Mouse (Mus musculus) ovary, adult 18-20 months (tissue): ENCODE data around the gene Mgat1.
"Not testable (repeated sequence)": the region's sequence is repeated elsewhere in the genome, so short reads cannot be mapped to it uniquely, and the experiment has no call there.

Experiments
- DNase-seq: peaks from one replicate; pipeline ENCODE4 v3.0.0; 2022; ENCODE audit warnings: low spot score, mixed read lengths

The Mgat1 gene

DNA sequence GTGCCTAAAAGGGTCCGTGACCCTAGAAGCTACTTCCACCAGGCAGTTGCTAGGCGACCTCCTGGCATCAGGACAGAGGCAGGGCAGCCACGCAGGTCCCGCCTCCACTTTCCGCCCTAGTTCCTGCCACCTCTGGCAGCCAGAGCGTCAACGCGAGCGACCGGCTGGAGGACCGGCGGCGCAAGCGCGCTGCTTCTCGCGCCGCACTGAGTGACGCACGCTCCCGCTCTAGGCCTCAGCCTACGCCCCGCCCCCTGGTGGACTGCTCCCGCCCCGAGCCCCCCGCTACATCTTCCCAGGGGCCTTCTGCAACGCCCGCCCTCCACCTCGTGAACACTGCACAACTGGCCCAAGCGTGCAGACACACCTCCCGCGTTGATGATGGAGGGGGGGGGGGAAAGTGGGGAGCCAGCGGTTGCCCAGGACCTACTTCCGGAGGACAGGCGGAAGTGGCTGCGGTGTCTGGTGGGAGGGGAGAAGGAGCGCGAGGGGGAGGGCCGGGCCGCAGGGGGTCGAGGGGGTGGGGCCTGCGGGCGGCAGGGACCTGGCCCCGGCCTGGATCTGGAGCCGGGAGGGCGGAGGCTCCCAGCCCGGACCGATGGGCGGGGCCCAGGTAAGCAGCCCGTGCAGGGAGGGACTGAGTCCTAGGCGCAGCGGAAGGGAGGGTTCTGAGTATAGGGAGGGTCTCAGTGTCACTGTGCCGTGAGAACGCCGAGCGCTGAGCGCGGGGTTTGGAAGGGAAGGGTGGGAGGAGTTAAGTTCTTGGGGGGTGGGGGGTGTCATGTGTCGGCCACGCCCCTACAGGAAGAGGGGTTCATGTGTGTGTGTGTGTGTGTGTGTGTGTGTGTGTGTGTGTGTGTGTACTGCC lies at the start of gene Mgat1:
TSS of gene Mgat1 (plus strand) at position 465 of the 868 bp plus-strand sequence.
- peak; percentile 93 for DNase-seq

DNA sequence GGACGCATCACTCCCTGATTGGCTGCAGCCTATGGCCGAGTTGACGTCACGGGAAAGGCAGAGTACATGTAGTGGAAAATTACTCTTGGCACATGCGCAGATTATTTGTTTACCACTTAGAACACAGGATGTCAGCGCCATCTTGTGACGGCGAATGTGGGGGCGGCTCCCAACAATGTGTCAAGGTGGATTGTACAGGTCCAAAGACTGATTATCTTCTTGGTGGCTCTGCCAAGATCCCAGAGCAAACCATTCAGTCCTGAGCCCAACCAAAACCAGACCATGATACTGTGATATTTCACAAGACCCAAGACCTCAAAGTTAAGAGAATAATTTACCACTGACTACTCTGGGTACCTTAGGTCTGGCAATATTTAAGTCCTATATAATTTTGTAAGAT lies 49.2 kb upstream of the Mgat1 start:
- not testable (repeated sequence) for DNase-seq

DNA sequence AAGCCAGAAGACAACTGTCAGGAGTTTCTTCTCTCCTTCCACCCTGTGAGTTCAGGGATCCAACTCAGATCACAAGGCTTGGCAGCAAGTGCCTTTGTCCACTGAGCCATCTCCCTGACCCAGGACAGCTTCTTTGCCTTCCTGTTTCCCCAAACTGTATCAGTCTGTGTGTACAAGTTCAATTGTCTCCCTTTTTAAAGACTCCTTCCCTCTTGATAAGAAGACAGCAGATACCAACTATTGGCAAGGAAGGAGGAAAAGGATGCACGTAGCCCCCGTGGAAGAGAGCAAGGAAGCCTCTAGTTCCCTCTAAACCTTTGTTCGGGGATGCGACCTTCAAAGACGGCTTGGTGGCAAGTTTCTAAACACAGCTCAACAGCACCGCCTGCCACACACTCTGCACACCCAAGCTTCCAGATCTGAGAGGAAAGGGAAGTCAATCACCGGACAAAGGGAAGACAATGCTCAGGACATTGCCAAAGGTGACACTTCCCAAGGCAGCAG lies 48.1 kb upstream of the Mgat1 start:
- no peak for DNase-seq

DNA sequence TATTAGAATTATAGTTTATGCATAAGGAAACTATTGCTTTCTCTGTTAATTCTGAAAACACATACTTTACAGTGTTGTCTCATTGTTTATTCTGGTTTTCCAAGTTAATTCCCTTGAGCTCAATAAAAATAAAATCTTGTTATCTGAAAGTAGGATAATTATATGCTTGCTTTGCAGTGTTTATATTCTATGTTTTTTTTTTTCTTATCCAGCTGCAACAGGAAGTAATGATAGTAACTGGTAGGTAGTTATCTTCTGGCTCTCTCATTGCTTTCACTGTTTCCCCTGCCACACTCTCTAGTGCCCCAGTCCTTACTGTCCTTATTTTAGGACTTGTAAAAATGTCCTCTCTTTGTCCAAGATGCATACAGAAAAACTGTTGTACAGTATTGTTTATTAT lies 43.3 kb upstream of the Mgat1 start:
- DNase-seq, result no peak

DNA sequence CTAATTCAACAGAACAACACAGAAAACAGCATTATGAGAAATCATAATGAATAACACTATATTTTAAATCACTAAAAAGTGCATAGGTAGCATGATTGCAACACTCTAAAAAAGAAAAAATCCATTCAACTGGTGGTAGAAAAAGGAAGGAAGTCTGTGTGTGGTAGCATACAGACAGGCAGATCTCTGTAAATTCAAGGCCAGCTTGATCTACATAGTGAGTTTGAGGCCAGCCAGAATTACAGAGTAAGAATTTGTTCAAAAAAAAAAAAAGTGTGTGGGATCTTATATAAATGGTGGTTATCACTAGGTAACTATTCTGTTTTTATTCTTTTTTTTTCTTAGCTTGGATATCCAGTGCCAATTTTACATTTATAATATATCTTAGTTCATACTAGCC lies 42.8 kb upstream of the Mgat1 start:
- no peak for DNase-seq

DNA sequence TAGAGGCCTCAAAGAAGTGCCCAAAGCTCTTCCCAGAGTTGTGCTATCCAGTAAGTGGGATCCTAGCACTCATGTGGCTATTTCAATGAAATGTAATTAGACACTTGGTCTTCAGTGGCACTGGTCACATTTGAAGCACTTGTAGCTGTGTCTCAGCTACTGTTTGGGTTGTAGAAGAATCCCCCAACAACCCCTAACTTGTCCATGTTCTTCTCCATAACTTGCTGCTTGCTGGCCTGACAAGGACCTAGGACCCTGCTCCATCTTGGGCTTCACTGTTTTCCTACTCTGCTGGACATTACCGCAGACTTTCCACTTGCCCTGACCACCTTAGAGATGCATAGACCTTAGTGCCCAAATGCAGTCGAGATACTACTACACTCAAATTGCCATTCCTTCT lies 41.9 kb upstream of the Mgat1 start:
- no peak for DNase-seq

DNA sequence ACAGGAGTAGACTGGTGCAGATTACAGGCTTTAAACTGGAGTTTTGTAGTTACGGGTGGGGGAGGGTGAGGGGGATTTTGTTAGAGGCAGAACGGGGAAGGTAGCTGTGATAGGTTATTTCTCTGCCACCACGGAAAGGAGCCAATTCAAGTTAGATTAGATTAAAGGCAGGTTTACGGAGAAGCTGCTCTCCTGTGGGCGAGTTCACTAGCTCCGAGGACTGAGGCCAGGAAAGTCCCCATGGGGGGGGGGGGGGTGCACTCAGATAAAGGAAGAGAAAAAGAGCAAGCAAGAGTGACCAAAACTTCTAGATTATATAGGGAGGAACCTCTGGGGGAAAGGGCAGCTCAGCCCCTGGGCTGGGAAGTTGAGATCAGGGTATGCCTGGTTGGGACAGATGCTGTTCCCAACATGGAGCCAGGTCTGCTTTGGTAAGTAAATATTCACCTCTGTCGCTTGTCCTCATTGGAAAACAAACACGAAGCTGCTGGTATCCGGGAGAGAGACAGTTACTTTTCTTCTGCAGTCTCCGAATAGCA lies 41.4 kb upstream of the Mgat1 start:
- DNase-seq, result no peak

DNA sequence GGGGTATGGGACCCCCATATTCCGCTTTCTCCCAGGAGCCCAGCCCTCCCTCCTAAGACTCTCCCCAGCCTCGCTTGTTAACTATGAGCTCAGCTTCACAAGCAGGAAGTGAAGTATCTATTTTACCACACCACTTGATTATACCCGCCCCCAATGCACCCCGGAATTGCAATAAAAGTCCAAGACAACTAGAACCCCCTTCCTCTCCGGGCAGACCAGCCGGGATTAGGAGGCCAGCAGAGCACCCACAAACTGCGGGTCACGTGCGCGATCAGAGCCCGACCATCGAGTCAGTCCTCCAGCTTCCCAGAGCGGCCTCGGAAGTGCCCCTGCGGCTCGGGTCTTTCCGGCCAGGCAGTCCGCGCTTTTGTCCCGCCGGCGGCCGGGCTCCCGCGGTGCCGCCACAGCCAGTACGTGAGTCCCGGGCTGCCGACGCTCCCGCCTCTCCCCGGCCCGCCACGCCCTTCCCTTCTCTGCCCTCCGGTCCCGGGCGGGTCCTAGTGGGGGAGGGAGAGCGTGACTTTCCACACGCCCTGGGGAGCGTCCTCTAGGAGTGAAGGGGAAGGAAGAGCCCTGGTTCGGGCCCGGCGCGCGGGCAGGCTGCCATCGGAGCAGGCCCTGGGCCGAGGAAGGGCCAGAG lies 40.7 kb upstream of the Mgat1 start, which contains the start of gene Zfp62:
TSS of gene Zfp62 (plus strand) at position 164 of the 640 bp plus-strand sequence.
- peak; percentile 86 for DNase-seq

DNA sequence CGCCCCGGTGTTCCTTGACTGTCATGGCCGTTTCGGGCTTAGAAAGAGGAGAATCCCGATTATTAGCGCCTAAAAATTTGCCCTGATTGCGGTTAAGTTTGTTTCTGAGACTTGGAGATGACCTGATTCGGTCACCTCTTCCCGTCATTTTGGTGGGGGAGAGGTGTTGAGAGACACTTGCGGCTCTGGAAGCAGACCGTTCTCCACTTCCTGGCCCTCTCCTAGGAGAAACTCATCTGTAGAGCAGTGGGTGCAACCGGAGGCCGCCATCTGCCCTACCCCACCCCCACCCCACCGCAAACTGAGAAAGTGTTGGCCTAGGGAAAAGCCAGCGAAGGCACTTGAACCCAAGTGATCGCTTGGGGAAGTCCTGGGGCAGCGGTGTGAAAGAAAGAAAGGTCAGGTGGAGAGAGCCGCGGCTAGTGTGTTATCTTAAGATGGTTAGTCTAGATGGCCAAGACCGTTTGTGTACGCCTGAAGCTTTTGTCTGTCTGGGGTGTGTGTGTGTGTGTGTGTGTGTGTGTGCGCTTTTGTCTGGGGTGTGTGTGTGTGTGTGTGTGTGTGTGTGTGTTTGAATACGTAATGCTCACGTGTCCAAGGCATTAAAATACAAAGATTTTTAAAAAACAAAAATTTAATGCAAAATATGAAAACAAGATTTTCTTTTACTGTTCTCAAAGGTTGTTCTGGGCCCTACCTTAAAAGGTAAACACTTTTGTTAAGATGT lies 40.1 kb upstream of the Mgat1 start:
- DNase-seq, result no peak

DNA sequence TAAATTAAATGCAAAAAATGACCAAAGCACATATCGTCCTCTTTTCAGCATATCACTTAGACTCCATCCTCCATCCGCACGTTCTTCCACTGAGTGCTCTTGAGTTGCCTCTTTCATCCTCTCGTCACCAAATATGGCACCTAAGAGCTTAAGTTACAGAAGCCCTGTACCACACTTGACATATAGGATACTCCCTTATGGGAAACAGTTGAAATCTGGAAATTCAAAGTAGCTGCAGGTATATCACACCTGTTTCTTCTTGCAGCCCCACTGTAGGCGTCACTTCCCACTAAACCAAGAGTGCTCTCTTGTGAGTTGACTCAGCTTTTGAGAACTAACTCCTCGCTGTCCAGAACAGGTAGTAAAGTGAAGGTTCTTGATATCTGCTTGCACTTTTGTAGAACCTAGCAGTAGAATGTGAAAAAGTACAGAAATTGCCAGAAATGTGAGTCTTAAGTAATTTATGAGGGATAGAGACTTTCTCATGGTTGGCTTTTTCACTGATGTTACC lies 38.9 kb upstream of the Mgat1 start:
- DNase-seq, result no peak

DNA sequence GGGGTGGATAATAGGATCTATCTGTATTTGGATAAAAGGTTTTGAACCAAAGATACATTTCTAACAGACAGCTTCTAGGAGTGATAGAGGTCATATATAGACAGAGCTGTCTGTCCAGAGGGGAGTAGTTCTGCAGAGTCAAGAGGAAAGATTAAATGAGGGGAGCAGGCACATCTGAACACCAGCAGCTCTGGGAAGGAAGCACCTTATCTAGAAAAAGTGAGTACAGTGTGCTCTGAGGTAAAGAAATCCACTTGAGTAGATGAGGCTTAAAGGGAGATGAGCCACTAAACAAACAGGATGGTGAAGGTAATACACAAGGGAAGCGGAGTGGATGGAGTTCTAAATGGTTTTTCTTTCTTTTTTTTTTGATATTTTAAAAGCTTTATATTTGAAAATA lies 36.5 kb upstream of the Mgat1 start:
- DNase-seq, result no peak

DNA sequence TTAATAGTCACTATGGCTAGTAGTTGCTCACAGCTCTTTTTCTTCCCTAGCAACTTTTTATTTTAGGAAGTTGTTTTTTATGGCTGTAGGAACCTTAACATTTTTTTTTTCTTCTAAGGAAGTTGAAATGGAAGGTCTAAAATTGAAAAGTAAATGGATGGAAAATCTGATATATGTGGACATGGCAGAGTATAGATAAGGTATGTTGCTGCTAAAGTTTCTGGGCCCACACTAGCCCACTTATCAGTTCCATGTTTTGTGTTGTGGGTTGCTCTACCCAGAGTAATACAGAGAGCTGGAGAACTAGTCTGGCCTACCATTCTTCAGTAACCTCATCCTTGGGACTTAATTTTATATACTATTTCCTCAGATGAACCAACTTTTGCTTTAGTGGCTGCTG lies 31.4 kb upstream of the Mgat1 start:
- DNase-seq, result no peak

DNA sequence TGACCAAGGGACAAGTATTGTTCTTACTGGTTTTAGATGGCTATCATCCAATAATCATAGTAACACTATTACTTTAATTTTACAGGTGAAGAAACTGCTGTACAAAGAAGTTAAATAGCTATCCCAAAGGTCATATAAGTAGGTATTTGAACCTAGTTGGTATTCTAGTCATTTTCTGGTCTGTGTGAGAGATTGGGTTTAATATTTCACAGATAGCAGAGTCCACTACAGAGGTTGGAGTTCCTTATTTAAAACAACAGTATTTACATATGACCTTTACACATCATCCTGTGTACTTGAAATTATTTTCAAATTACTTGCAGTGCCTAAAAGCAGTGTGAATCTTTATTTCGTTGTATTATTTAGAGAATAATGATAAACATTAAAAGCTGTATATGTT lies 30.5 kb upstream of the Mgat1 start:
- DNase-seq, result no peak

DNA sequence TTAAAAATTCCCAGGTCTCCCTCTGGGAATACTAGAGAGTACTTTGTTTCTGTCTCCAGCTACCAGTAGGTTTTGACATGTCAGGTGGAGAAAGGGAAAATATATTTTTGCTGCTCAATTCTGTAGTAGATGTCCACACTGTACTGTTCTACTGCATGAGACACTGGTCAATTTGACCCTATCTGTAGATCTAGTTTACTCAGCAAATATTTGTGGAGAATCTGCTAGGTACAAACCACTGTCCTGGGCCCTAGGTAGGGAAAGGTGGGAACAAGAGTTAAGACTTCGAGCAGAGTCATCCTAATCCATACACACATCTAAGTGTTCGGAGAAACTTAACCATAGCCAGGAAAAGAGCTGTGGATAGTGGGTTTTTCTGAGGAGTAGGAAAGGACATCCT lies 24.7 kb upstream of the Mgat1 start:
- no peak for DNase-seq

DNA sequence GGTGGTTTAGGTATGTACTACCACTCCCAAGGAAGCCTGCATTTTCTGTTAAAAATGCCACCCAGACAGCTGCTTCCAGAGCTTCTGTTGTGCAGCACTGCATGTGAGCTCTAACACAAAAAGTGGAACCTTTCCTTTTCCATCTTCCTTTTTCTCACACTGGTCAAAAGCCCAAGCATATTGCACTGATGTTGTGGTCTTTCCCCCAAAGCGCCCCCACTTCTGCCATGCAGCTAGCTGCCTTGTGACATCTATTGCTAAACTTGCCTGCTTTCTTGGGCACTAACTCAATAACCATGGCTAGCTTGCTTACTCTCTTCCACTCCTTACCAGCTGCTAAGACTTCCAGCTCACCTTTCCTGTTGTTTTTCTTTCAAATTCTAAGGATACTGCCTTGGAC lies 19.5 kb upstream of the Mgat1 start:
- DNase-seq, result no peak

DNA sequence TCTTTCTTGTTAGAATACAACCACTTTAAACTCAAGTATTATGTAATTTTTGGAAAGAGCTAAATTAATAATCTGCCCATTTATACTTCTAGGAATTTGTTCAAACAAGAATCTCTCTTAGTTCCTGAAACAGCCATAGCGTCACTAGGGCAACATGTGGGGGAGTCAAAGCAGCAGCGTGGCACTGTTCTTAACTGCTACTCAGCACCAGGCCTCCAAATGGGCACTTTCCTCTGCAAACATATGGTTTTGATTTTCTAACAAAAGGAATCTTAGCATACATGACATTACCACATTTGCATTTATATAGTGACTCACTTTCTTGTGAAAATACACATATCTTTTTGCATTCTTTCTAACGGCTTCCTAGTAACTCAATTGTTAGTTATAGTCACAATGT lies 11.2 kb upstream of the Mgat1 start:
- DNase-seq, result no peak

DNA sequence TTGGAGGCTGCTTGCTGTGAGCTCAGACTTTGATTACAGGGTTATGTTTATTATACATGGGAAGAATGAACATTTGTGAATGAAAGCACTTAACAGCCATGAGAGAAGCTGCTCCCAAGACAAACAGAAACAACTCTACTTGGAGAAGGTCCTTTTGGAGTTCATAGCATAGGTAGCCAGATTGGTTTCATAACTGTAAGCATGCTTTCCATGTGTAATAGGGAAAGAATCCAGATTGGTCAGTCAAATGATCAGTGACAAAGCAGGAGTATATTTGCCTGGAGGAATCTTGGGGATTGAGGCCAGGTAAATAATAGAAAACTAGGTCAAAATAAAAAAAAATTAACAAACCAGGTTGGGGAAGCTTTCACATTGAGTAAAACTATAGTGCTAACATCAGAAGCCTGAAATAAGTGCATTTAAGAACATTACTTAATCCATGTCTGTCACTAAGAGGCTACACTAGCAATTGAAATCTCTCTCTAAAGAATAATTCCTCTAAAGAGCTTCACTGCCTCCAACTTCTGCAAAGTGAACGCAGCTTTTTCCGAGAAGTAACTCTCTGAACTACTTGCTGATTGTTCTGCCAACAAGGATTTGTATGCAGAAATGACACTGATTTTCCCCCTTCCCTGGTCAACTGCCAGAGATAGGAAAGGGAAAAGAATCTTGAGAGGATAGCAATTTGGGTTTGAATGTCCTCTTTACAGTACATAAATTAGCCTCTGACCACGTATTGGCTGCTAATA lies 8.4 kb upstream of the Mgat1 start:
- no peak for DNase-seq

DNA sequence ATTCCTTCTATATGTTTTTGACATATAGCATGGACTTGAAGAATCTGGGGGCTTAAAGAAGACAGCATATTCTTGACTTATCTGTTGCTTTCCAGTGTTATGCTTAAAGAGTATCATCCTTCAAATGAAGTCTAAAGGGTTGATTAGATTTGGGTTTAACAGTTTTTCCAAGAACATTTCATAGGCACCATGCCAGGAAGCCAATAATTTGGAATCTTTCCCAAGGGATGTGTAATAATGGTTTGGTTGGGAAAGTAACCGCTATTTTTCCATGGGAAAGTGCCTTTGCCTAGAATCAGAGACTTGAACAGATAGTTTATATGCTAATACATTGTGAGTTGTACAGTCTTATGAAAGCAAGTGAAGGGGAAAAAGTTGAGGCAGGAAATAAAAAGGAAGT lies 7.1 kb upstream of the Mgat1 start:
- DNase-seq, result no peak

DNA sequence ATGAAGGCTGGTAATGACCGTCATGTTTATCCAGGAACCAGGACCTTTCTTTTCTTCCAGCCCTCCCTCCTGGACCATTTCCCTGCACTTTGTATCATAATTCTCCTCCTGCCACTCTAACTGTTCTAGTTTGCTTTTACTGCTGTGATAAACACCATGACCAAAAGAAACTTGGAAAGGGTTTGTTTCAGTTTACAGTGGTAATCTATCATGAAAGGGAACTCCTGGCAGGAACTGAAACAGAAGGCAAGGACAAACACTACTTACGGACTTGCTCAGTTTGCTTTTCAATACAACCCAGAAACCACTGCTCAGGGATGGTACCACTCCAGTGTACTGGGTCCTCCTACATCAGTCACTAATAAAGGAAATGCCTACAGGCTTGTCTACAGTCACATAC lies 6.5 kb upstream of the Mgat1 start:
- no peak for DNase-seq

DNA sequence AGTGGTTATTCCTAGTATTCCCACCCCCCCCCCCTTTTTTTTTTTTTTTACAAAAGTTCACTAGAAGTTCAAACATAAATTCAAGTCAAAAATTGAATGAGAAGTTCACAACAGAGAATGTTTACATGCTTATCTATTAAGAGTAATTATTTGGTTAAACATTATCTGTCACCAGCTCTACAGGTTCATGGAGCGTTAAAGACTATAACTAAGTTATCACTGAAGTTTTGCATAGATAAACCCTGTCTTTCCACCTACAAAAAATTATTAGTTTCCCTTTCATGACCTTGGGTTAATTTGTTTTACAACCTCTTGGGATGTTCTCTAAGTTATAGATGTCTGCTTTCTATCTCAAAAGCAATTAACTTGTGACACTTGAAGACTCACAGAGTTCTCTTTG lies 3.7 kb upstream of the Mgat1 start:
- DNase-seq, result no peak

DNA sequence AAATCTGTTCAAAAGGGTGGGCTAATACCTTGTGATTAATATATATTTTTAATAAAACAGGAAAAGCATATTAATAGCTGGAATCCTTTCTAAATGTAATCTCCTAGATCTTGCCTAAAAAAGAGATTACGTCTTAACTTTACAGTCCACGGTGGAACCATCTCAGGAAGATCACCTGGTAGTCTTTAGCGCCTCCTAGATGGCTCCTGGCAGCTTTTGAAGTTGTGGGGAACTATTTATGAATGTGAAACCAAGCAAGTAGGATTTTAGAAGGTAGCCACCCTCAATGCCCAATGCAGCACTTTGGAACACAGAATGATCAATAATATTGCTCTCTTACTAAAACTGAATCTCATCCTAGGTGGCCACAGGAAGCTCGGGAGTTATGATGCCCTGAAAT lies 3.1 kb upstream of the Mgat1 start:
- DNase-seq, result no peak

DNA sequence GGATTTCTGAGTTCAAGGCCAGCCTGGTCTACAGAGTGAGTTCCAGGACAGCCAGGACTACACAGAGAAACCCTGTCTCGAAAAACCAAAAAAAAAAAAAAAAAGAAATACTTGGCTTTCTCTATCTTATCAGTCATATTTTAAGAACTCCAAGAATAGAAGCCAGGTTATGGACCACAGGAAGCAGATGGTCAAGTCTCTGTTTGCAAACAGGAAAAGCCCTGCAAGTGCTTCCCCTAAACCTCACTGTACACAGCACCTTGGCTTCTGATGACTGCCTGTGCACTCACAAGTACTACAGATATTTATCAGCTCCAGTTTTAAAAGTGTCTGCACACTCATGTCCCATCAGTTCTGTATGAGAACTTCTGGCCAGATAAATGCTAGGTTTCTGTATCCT lies 2.5 kb upstream of the Mgat1 start:
- no peak for DNase-seq
